Mouse (Mus musculus) lung, postnatal 14 days (tissue): ENCODE measurements at regions not wholly inside any gene's neighbourhood (a gene's known extent, or its start where the extent isn't known, plus 50 kb on each side); places are given as distances from the start of the nearest gene placed in this dataset.
"Not testable (repeated sequence)": the region's sequence is repeated elsewhere in the genome, so short reads cannot be mapped to it uniquely, and the experiment has no call there.

ENCODE experiments used
- DNase-seq: peaks from one replicate; pipeline ENCODE4 v3.0.0; 2021

DNA sequence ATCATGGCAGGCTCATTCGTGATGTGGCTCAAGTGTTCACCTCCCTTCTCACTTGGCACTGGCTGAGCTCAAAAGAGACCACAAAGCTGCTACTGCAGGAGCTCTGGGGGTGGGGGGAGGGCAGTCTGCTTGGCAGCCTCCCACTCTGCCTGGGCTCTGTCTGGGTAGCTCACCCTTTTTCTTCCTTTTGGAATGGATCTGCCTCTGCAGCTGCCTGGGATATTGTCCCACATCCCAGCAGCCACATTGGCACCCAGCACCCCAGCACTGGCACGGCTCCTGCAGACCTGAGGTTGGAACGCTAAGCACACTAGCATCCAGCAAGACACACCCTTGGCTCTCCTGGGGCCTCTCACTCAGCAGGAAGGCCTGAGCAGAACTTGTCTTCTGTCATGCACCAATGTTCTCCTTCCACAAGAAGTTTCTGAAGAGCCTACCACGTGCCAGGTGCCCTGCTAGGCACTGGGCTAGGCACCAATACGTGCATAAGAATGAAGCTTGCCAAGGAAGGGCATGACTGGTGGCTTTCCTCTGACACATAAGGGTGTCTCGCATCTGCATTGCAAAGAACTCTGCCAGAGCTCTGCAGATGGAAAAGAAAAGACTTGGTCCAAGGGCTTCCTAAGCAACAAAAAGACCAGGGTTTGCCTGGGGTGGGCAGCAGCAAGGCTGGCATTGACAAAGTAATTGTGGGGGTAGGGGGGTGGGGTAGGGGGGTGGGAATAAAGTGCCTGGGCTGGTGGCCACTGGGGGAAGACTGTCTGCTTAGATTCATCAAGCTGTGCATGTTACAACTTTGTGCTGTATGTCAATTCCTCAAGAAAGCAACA, 112.1 kb upstream of the Sipa1l1 start:
- not testable (repeated sequence) for DNase-seq

DNA sequence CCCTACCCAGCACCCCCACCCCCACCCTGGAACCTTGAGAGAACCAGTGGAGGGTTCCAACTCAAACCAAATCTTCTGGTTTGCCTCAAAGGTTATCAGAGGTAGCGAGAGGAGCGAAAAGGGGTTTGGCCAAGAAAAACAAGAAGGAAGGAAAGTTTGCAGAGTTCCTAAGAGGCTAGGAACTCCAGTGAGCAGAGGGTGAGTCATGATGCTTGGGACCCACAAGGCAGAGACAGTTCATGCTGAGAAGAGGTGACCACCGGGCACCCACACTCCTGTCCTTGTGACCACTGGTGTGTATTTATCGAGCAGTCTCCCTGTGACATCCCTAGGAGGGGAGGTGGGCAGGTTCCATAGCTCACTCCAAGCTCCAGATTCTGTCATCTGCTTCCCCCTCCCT, 104.1 kb upstream of the Sipa1l1 start:
- DNase-seq: no peak

- DNase-seq: no peak
These were observed 102.3 kb upstream of the Sipa1l1 start for GRCm38 (mm10) chr12:82066860-82067259.

GRCm38 (mm10) chr12:82069621-82070020, 99.5 kb upstream of the Sipa1l1 start:
- DNase-seq: no peak

- DNase-seq: peak; percentile 11
These were observed 96.2 kb upstream of the Sipa1l1 start for GRCm38 (mm10) chr12:82072810-82073465.

GRCm38 (mm10) chr12:82075479-82076221, 93.5 kb upstream of the Sipa1l1 start:
- DNase-seq: no peak

DNA sequence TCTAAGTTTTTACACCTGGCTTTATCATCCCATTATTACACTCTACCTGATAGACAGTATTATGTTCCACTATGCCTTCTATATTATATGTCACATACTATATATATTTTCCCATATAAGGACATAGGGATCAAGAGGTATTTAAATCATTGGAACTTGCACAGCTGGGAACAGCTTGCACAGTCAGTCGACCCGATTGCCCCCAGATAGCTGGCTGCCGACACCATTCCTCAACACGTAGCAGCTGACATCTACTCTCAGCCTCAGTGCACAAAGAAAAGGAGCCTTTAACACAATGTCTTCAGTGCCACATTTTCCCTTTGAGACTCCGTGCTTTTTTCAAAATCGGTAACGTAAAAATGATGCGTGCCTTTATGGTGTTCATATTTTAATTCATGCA, 92.4 kb upstream of the Sipa1l1 start:
- no peak for DNase-seq

GRCm38 (mm10) chr12:82077945-82078344, 91.2 kb upstream of the Sipa1l1 start:
- no peak for DNase-seq

DNA sequence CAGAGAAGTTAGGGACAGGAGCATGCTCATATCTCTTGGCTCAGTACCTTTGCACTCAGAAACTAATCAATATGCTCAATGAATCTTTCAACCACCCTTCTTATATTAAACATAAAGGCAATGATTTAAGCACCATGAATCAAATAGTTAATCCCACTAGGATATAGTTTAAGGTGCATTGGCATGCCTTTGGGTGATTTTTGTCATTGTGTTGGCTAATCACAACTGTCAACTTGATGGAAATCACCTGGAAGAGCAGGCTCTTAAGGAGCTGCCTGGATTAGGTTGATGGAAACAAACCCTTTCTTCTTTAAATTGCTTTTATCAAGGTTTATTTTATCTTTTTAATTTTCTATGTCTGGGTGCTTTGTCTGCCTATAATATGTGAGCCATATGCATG, 90.4 kb upstream of the Sipa1l1 start:
- DNase-seq: no peak

GRCm38 (mm10) chr12:82080196-82080880, 88.8 kb upstream of the Sipa1l1 start:
- no peak for DNase-seq

- not testable (repeated sequence) for DNase-seq
These were observed 86.5 kb upstream of the Sipa1l1 start for GRCm38 (mm10) chr12:82082596-82082995.

- no peak for DNase-seq
These were observed 83.2 kb upstream of the Sipa1l1 start for GRCm38 (mm10) chr12:82085771-82086400.

DNA sequence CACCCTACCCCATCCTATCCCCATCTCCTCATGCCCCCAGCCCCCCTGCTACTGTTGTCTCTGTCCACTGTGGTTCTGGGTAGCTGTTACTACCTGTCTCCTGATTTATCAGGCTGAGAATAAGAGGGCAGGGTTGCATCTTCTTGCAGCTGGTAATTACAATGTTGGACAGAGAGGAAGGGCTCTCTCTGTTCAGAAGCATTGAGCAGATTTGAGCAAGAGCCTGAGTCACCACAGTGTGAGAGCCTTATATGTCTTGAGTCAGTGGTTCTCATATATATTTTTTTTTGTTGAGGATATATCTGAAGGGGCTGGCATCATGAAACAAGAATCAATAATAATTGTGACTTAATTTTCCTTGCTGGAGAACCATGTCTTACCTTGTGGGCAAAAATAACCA, 82.7 kb upstream of the Sipa1l1 start:
- DNase-seq: no peak

DNA sequence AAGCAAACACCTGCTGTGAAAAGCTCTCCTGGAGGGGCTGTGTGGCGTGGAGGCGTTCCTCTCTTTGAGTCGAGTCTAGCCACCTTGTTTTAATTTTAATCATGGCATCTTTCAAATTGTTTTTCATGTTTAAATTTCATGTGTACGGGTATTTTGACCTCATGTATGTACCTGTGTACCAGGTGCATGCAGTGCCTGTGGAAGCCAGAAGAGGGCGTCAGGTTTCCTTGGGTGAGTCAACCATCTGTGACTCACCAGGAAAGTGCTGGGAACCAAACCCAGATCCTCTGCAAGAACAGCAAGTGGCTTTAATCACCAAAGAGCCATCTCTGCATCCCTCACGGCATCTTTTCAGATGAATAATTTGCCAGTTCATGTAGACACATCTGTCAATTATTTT, 79.8 kb upstream of the Sipa1l1 start:
- no peak for DNase-seq

DNA sequence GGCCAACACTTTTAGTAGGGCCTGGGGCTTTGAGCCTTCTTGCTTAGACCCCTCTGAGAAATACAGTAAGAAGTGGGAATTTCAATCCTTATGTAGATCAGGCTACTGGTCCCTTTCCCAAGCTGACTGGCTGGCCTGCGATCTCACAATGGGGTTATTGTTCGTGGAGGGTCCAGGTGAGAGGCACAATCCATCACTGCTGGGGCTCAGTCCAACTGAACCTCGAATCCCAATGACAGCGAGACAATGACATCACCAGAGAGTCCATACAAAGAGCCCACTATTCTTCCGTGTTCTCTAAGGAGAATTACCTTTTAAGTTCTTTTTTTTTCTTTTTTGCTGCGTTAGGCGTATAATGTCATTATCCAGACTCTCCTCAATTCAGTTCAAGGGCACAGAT, 75.8 kb upstream of the Sipa1l1 start:
- no peak for DNase-seq

GRCm38 (mm10) chr12:82095396-82095795, 73.7 kb upstream of the Sipa1l1 start:
- no peak for DNase-seq

DNA sequence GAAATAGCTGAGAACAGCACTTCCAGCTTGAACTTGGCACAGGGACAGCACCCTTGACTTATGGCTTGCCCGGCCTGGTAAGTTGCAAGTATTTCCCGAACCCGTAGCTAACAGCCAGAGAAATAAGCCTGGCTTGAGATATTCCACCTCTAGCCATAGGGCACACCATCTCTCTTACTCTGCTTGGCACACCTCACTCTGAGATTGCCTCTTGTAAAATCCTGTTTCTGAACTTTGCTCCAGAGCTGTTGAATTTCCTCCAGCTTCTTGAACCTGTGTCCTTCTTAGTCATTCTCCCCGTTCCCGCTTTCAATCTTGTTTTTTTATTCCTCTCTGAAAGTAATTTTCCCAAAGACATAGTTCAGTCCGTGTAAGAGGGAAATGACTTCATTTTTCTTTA, 72.0 kb upstream of the Sipa1l1 start:
- DNase-seq: no peak

- no peak for DNase-seq
These were observed 71.5 kb upstream of the Sipa1l1 start for GRCm38 (mm10) chr12:82097620-82098019.

GRCm38 (mm10) chr12:82104211-82104610, 64.9 kb upstream of the Sipa1l1 start:
- peak; percentile 26 for DNase-seq

GRCm38 (mm10) chr12:82105184-82106031, 63.7 kb upstream of the Sipa1l1 start:
- no peak for DNase-seq

DNA sequence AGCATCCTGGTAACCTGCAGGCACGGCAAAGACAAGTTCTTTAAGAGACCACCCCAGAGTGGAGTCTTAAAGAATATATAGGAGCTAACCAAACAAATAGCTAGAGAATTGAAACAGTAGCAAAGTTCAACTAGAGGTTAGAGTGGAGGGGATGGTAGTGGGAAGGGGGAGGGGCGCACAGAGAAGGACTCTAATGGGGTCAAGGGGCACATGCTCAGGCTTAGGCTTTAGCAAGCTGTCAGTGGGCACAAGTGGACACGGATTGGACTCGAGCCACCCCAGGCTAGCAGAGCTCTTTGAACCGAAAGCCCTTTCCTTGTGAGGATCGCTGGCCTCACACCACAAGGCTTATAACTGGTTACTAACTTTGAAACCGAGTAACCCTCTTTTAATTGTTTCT, 53.4 kb upstream of the Sipa1l1 start:
- no peak for DNase-seq
